Mouse (Mus musculus) small intestine, adult 2 months (tissue): Measurements from ENCODE around the gene Ptcra. TPM values are rescaled to one million over a fixed set of nuclear protein-coding genes. Genes with fewer than 3 reads are reported as not detected.
"Not testable (repeated sequence)": the region's sequence is repeated elsewhere in the genome, so short reads cannot be mapped to it uniquely, and the experiment has no call there.

Experiments
- H3K27ac ChIP-seq: fragments of 200-500 bp; 2 replicates; pipeline ENCODE4 v1.5.1; 2012; ENCODE audit warnings: low read depth, low read length, control low read depth, inconsistent platforms; ENCODE audit not compliant: insufficient read depth
- H3K27me3 ChIP-seq: fragments of 200-500 bp; 2 replicates; pipeline ENCODE4 v1.6.1; 2012; ENCODE audit warnings: mild to moderate bottlenecking, moderate library complexity, low read length, inconsistent platforms; ENCODE audit not compliant: control insufficient read depth, insufficient read depth
- H3K36me3 ChIP-seq: fragments of 200-500 bp; 2 replicates; pipeline ENCODE4 v1.6.1; 2012; ENCODE audit warnings: mild to moderate bottlenecking, low read length, control low read depth, inconsistent platforms; ENCODE audit not compliant: control insufficient read depth, insufficient read depth
- H3K4me1 ChIP-seq: fragments of 200-500 bp; 2 replicates; pipeline ENCODE4 v1.6.1; 2012; ENCODE audit warnings: low read length, inconsistent platforms, mixed read lengths; ENCODE audit not compliant: control insufficient read depth, insufficient read depth, insufficient read length
- H3K4me3 ChIP-seq: fragments of 200-500 bp; 2 replicates; pipeline ENCODE4 v1.5.1; 2012; ENCODE audit warnings: low read depth, mild to moderate bottlenecking, control low read depth, inconsistent platforms, low read length, moderate library complexity
- CTCF ChIP-seq: fragments of 200-500 bp; IDR thresholded peaks from 2 replicates; pipeline ENCODE4 v1.5.1; 2012; ENCODE audit warnings: low read depth, mild to moderate bottlenecking, control low read depth, inconsistent platforms, low read length, moderate library complexity, mixed read lengths; ENCODE audit not compliant: insufficient replicate concordance, insufficient read length; ENCODE audit errors: extremely low read depth
- POLR2A ChIP-seq: fragments of 200-500 bp; IDR thresholded peaks from 2 replicates; pipeline ENCODE4 v1.6.1; 2012; ENCODE audit warnings: low read depth, mild to moderate bottlenecking, control low read depth, inconsistent platforms, low read length, moderate library complexity
- WGBS: fragments of 180-500 bp; shearing (Covaris S2); methylation state at CpG from one replicate; pipeline ENCODE4 v1.1.7; 2018; 5-methylcytosine and 5-hydroxymethylcytosine counted together
- polyA plus RNA-seq: library from polyadenylated mRNA; depleted of rRNA; stranded (reverse); fragments of >200 nt; gene quantifications from 2 replicates; pipeline ENCODE4 v1.2.3, GENCODE M21; 2012

Ptcra gene
- polyA plus RNA-seq, 1 experiment: not detected

- WGBS: 58% methylated on average over 17 of the region's 17 CpGs
- no peak overlapping the region for H3K27ac ChIP-seq
- H3K27me3 ChIP-seq: no peaks in the 10 kb centered on the region
- H3K4me3 ChIP-seq: no peak overlapping the region
- no peak for TF ChIP-seq CTCF
- TF ChIP-seq POLR2A: no peak
- H3K4me1 ChIP-seq: no peaks in the 10 kb centered on the region; the same call in none of the 2 replicates
- peaks cover 17% of the 10 kb centered on the region for H3K36me3 ChIP-seq
Observed at GRCm38 (mm10) chr17:46771616-46772015, 8.1 kb upstream of the Ptcra start.

- Histone ChIP-seq H3K4me1 (no peaks in the 10 kb centered on the region; the same call in none of the 2 replicates), H3K36me3 (peaks cover 13% of the 10 kb centered on the region), H3K4me3 (no peak overlapping the region), H3K27me3 (no peaks in the 10 kb centered on the region), H3K27ac (no peak overlapping the region)
- no peak for TF ChIP-seq CTCF
- TF ChIP-seq POLR2A: no peak
- 85% methylated on average over 4 of the region's 4 CpGs for WGBS
Observed at GRCm38 (mm10) chr17:46771025-46771424, 7.5 kb upstream of the Ptcra start.

- Histone ChIP-seq H3K4me3 (no peak overlapping the region), H3K27me3 (no peaks in the 10 kb centered on the region), H3K36me3 (peaks cover 8% of the 10 kb centered on the region), H3K27ac (no peak overlapping the region), H3K4me1 (no peaks in the 10 kb centered on the region; the same call in none of the 2 replicates)
- WGBS: 94% methylated on average over 11 of the region's 11 CpGs
- no peak for TF ChIP-seq POLR2A
- no peak for TF ChIP-seq CTCF
Observed at GRCm38 (mm10) chr17:46770546-46770945, 7.0 kb upstream of the Ptcra start.

GRCm38 (mm10) chr17:46767868-46768267, 4.4 kb upstream of the Ptcra start:
- WGBS: 44% methylated on average over 8 of the region's 8 CpGs
- Histone ChIP-seq H3K36me3 (no peaks in the 10 kb centered on the region), H3K4me1 (no peaks in the 10 kb centered on the region; the same call in none of the 2 replicates), H3K4me3 (no peak overlapping the region), H3K27ac (no peak overlapping the region), H3K27me3 (no peaks in the 10 kb centered on the region)
- no peak for TF ChIP-seq POLR2A
- no peak for TF ChIP-seq CTCF

GRCm38 (mm10) chr17:46764916-46765315, 1.4 kb upstream of the Ptcra start:
- not testable (repeated sequence) for H3K27ac ChIP-seq, H3K4me1 ChIP-seq, H3K4me3 ChIP-seq, H3K27me3 ChIP-seq, H3K36me3 ChIP-seq
- WGBS: 57% methylated on average over 9 of the region's 9 CpGs

GRCm38 (mm10) chr17:46758753-46759152, 4.8 kb downstream of the Ptcra start:
- WGBS: 86% methylated on average over 12 of the region's 12 CpGs
- Histone ChIP-seq H3K27me3 (no peaks in the 10 kb centered on the region), H3K4me1 (no peaks in the 10 kb centered on the region), H3K36me3 (no peaks in the 10 kb centered on the region), H3K27ac (no peak overlapping the region), H3K4me3 (no peak overlapping the region)
- TF ChIP-seq POLR2A (no peak), CTCF (no peak)

GRCm38 (mm10) chr17:46751794-46752556, 11.5 kb downstream of the Ptcra start, which contains the start of gene Cnpy3:
Gene Cnpy3, minus strand, starts transcription at chr17:46752214.
- Histone ChIP-seq H3K27me3 (no peaks in the 10 kb centered on the region), H3K4me1 (peaks cover 3% of the 10 kb centered on the region; the same call in 1 of the 2 replicates), H3K36me3 (0 out of 2 replicates have a peak, but pooled peaks cover 3% of the 10 kb centered on the region), H3K4me3 (peak within 1 kb of the TSS; percentile 93), H3K27ac (peak within 1 kb of the TSS; percentile 69)
- no peak for TF ChIP-seq CTCF
- TF ChIP-seq POLR2A: no peak; the same call in none of the 2 replicates
- WGBS: under 1% methylated on average over 58 of the region's 58 CpGs
